Mouse (Mus musculus): ENCODE results near the gene Mtfmt. TPM values are rescaled to one million over a fixed set of nuclear protein-coding genes. Genes with fewer than 3 reads are reported as not detected.
A peak's percentile ranks its signal among the peaks of the same experiment; 100 is the strongest.

The Mtfmt gene
- polyA plus RNA-seq, 1 experiment from 2014 or later, result 7.2 TPM

DNA sequence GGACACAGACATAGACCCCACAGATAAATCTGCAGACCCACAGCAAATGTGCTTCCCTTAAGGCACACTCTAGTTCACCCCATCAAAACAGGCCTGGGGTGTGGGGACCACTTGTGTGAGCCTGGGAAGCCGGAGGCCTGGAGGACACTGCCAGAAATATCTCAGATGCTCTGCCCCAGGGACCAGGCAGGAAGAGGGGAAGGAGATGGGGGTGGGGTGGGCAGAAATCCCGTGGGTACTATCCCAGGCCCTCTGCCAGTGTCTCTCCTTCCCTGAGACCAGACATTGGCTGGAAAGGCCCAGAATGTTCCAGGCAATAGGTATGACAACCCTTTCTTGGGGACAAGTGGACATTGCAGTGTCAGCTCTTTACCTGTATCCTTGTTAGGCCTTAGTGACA is 42.0 kb upstream of the Mtfmt start:
- peaks cover 31% of the 10 kb centered on the region for H3K27me3 ChIP-seq (ENCODE audit: insufficient read depth, low read length)
- TF ChIP-seq EP300 (IDR thresholded peaks at IDR 0.05; ENCODE audit: low read depth) (no peak), CTCF (IDR thresholded peaks at IDR 0.05; ENCODE audit: low read depth) (no peak)
- WGBS (ENCODE audit: insufficient replicate concordance), result 34% methylated on average over 2 of the region's 2 CpGs
- DNase-seq (no peak), ATAC-seq (no peak)
- H3K4me3 ChIP-seq (ENCODE audit: low read depth, low read length), result no peak overlapping the region
- no peaks in the 10 kb centered on the region for H3K36me3 ChIP-seq (replicated peaks; ENCODE audit: insufficient read depth, low read length)
- no peaks in the 10 kb centered on the region for H3K9me3 ChIP-seq (ENCODE audit: low read length)
- no peak overlapping the region for H3K4me2 ChIP-seq (ENCODE audit: low read depth, low read length)
- H3K9ac ChIP-seq (replicated peaks), result no peak overlapping the region
- no peak overlapping the region for H3K27ac ChIP-seq (ENCODE audit: low read depth)
- H3K4me1 ChIP-seq (ENCODE audit: insufficient read depth), result peaks cover 23% of the 10 kb centered on the region

DNA sequence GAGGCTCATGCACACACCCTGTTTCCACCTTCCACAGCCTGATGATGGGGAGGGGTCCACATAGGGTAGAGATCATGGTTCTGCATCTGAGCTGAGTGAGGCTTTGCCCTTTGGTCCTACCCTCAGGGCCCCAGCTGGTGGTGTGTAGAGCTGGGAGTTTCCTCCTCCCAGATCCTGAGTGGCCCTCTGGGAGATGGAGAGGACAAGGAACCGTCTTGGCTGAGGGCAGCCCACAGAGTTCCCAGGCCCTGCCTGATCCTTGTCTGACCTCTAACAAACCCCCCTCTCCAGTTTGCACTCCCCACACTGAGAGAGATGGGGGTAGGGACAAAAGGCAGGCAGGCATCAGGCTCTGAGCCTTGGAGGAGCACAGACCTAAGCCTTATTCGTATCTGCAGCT is 41.2 kb upstream of the Mtfmt start:
- peaks cover 25% of the 10 kb centered on the region for H3K4me1 ChIP-seq (ENCODE audit: insufficient read depth)
- no peak overlapping the region for H3K4me2 ChIP-seq (ENCODE audit: low read depth, low read length)
- no peak for TF ChIP-seq EP300 (IDR thresholded peaks at IDR 0.05; ENCODE audit: low read depth)
- TF ChIP-seq CTCF (IDR thresholded peaks at IDR 0.05; ENCODE audit: low read depth), result no peak
- H3K27me3 ChIP-seq (ENCODE audit: insufficient read depth, low read length), result peaks cover 31% of the 10 kb centered on the region
- DNase-seq, result no peak
- no peak overlapping the region for H3K27ac ChIP-seq (ENCODE audit: low read depth)
- no peak overlapping the region for H3K4me3 ChIP-seq (ENCODE audit: low read depth, low read length)
- 52% methylated on average over 2 of the region's 2 CpGs for WGBS (ENCODE audit: insufficient replicate concordance)
- ATAC-seq, result no peak
- no peak overlapping the region for H3K9ac ChIP-seq (replicated peaks)
- no peaks in the 10 kb centered on the region for H3K9me3 ChIP-seq (ENCODE audit: low read length)
- no peaks in the 10 kb centered on the region for H3K36me3 ChIP-seq (replicated peaks; ENCODE audit: insufficient read depth, low read length)

- Histone ChIP-seq H3K27me3 (ENCODE audit: insufficient read depth, low read length) (0 out of 2 replicates have a peak, but pooled peaks cover 5% of the 10 kb centered on the region), H3K27ac (ENCODE audit: low read depth) (no peak within 1 kb of the TSS), H3K36me3 (replicated peaks; ENCODE audit: insufficient read depth, low read length) (no peaks in the 10 kb centered on the region), H3K4me1 (ENCODE audit: insufficient read depth) (peaks cover 13% of the 10 kb centered on the region), H3K4me3 (ENCODE audit: low read depth, low read length) (peak within 1 kb of the TSS; percentile 35), H3K9ac (replicated peaks) (peak within 1 kb of the TSS; percentile 39; the same call in 1 of the 2 replicates), H3K9me3 (ENCODE audit: low read length) (no peaks in the 10 kb centered on the region), H3K4me2 (ENCODE audit: low read depth, low read length) (peak within 1 kb of the TSS; percentile 76)
- peak; percentile 38; the same call in 1 of the 2 replicates for ATAC-seq
- 3% methylated on average over 23 of the region's 24 CpGs for WGBS (ENCODE audit: insufficient replicate concordance)
- TF ChIP-seq CTCF (IDR thresholded peaks at IDR 0.05; ENCODE audit: low read depth), result no peak
- TF ChIP-seq EP300 (IDR thresholded peaks at IDR 0.05; ENCODE audit: low read depth), result no peak
- DNase-seq, result peak; percentile 71
Measured at GRCm38 (mm10) chr9:65398279-65398678, 37.3 kb upstream of the Mtfmt start, which contains the start of gene Rasl12. Rasl12 (plus strand) TSS chr9:65398506.

DNA sequence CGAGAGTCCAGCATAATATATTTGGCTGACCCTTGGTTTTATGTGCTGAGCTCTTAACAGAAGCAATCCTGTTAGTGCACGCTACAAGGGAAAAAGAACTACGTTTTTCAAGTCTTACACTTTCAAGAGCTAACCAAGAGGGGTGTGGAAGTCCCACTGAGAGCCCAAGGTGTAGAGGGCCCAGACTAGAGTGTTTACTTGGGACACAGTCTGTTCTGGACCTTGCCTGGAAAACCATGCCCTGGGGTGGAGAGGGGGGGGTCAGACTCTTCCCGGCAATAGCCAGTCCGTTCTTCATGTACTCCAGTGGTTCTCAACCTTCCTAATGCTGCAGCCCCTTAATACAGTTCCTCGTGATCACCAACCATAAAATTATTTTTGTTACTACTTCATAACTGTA is 35.6 kb upstream of the Mtfmt start:
- ATAC-seq (no peak), DNase-seq (no peak)
- no peaks in the 10 kb centered on the region for H3K9me3 ChIP-seq (ENCODE audit: low read length)
- no peak overlapping the region for H3K27ac ChIP-seq (ENCODE audit: low read depth)
- peaks cover 9% of the 10 kb centered on the region for H3K4me1 ChIP-seq (ENCODE audit: insufficient read depth)
- 0 out of 2 replicates have a peak, but pooled peaks cover 5% of the 10 kb centered on the region for H3K27me3 ChIP-seq (ENCODE audit: insufficient read depth, low read length)
- no peak overlapping the region for H3K9ac ChIP-seq (replicated peaks)
- WGBS (ENCODE audit: insufficient replicate concordance), result 81% methylated on average over 6 of the region's 6 CpGs
- no peaks in the 10 kb centered on the region for H3K36me3 ChIP-seq (replicated peaks; ENCODE audit: insufficient read depth, low read length)
- H3K4me3 ChIP-seq (ENCODE audit: low read depth, low read length), result no peak overlapping the region
- H3K4me2 ChIP-seq (ENCODE audit: low read depth, low read length), result no peak overlapping the region
- TF ChIP-seq EP300 (IDR thresholded peaks at IDR 0.05; ENCODE audit: low read depth), result no peak
- no peak for TF ChIP-seq CTCF (IDR thresholded peaks at IDR 0.05; ENCODE audit: low read depth)

DNA sequence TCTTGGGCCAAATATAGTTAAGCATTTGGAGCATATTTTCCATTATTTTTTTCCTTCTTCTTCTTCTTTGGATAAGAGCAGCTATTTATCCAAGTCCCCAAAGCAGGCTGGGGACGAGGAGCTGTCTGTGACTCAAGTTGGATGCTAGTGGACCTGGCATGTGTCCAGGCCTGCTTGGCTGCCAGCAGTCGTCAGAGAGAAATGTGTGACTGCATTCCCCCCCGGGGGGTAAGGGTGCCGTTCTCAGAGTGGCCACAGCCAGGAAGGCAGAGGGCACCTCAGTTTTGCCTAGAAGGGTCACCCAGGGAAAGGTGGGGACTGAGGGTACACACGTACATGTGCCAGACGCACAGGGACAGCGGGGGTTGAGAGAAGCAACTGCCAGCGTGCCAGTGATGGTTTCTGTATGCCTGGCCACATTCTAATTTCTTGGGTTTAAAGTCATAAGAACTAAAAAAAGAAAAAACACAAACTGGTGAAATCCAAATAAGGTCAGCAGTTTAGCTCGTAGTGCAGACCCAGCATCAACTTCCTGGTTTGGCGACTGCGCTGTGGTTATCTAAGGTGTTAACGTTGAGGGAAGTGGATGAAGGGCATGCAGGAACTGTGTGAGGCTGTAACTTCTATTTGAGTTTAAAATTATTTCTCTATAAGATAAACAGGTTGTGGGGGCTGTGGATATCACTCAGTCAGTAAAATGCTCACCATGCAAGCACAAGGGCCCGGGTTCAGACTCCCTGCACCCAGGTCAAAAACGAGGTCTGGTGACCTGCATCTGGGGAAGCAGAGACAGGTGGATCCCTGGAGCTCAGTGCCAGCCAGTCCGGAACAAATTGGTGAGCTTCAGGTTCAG is 31.0 kb upstream of the Mtfmt start:
- Histone ChIP-seq H3K9me3 (ENCODE audit: low read length) (no peaks in the 10 kb centered on the region), H3K27me3 (ENCODE audit: insufficient read depth, low read length) (no peaks in the 10 kb centered on the region), H3K4me2 (ENCODE audit: low read depth, low read length) (no peak overlapping the region), H3K9ac (replicated peaks) (no peak overlapping the region), H3K36me3 (replicated peaks; ENCODE audit: insufficient read depth, low read length) (no peaks in the 10 kb centered on the region), H3K27ac (ENCODE audit: low read depth) (no peak overlapping the region), H3K4me1 (ENCODE audit: insufficient read depth) (no peaks in the 10 kb centered on the region), H3K4me3 (ENCODE audit: low read depth, low read length) (no peak overlapping the region)
- no peak for ATAC-seq
- no peak for TF ChIP-seq CTCF (IDR thresholded peaks at IDR 0.05; ENCODE audit: low read depth)
- TF ChIP-seq EP300 (IDR thresholded peaks at IDR 0.05; ENCODE audit: low read depth), result no peak
- peak; percentile 32 for DNase-seq
- 58% methylated on average over 15 of the region's 15 CpGs for WGBS (ENCODE audit: insufficient replicate concordance)

DNA sequence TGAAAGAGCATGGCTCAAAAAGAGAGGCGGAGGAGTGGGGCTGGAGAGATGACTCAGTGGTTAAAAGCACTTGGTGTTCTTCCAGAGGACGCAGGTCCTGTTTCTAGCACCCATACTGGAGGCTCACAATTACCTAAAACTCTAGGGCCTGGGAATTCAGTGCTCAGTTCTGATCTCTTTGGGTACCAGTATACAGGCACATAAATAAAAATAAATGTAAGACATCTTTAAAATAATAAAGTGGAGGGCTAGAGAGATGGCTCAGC is 30.5 kb upstream of the Mtfmt start:
- H3K9me3 ChIP-seq (ENCODE audit: low read length), result no peaks in the 10 kb centered on the region
- no peaks in the 10 kb centered on the region for H3K4me1 ChIP-seq (ENCODE audit: insufficient read depth)
- H3K36me3 ChIP-seq (replicated peaks; ENCODE audit: insufficient read depth, low read length), result no peaks in the 10 kb centered on the region
- H3K27ac ChIP-seq (ENCODE audit: low read depth), result no peak overlapping the region
- no peak overlapping the region for H3K9ac ChIP-seq (replicated peaks)
- no peak overlapping the region for H3K4me3 ChIP-seq (ENCODE audit: low read depth, low read length)
- no peaks in the 10 kb centered on the region for H3K27me3 ChIP-seq (ENCODE audit: insufficient read depth, low read length)
- no peak for DNase-seq
- TF ChIP-seq CTCF (IDR thresholded peaks at IDR 0.05; ENCODE audit: low read depth), result no peak
- no peak for TF ChIP-seq EP300 (IDR thresholded peaks at IDR 0.05; ENCODE audit: low read depth)
- WGBS (ENCODE audit: insufficient replicate concordance), result 82% methylated on average over 2 of the region's 2 CpGs
- H3K4me2 ChIP-seq (ENCODE audit: low read depth, low read length), result no peak overlapping the region
- no peak for ATAC-seq
